Mouse (Mus musculus) large intestine, adult 2 months (tissue): ENCODE measurements at regions not wholly inside any gene's neighbourhood (a gene's known extent, or its start where the extent isn't known, plus 50 kb on each side); places are given as distances from the start of the nearest gene placed in this dataset.
A peak's percentile ranks its signal among the peaks of the same experiment; 100 is the strongest.

ENCODE experiments used
- DNase-seq: peaks from one replicate; pipeline ENCODE4 v3.0.0-alpha.2; 2012; ENCODE audit warnings: low read depth, low spot score
- WGBS: fragments of 180-500 bp; shearing (Covaris S2); methylation state at CpG from one replicate; pipeline ENCODE4 v1.1.7; 2018; 5-methylcytosine and 5-hydroxymethylcytosine counted together

- no peak for DNase-seq
- WGBS = 98% methylated on average over 1 of the region's 1 CpGs
These were observed 304.8 kb downstream of the Tbc1d1 start for GRCm38 (mm10) chr5:64460891-64461290.

- WGBS = 95% methylated on average over 4 of the region's 4 CpGs
- DNase-seq = no peak
These were observed 305.5 kb downstream of the Tbc1d1 start for GRCm38 (mm10) chr5:64461592-64461991.

DNA sequence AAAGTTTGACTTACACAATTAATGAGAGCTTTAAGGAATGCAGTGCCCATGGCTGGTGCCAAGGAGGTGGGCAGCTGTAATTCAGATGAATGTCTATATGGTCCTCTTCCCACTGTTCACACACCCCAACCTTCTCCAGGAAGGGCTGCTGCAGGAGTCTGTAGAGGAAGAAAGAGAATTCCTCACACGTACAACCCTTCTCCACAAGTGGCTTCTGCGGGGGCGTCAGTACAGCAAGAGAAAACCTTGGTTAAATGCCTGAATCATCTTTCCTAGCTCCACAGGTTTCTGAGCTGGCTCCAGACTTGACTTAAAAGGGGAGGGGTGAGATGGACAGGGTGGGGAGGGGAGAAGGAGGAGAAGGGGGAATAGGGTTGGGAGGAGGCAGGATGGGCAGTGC, 306.3 kb downstream of the Tbc1d1 start:
- WGBS = 59% methylated on average over 3 of the region's 3 CpGs

DNA sequence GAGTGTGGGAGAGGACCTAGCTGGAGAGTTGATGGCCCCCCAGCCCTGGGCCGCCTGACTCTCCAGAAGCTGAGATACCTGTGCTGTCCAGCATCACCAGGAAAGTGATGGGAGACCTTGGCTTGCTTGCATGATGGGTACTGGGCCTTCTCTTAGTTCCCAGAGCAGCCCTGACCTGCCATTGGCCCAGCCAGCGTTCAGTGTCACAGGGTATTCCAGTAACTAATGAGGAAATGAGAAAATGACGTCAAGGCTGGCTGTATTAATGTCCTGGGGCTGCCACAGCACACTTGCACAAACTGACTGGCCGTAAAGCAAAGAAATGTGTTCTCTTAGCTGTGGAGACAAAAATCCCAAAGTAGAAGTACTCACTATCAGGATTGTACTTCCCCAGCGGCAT, 307.5 kb downstream of the Tbc1d1 start:
- no peak for DNase-seq
- WGBS = 86% methylated on average over 5 of the region's 5 CpGs

More for the DNA sequence above, 306.3 kb downstream of the Tbc1d1 start:
- no peak for DNase-seq

- WGBS = 31% methylated on average over 3 of the region's 3 CpGs
- DNase-seq = peak; percentile 84
These were observed 310.2 kb downstream of the Tbc1d1 start for GRCm38 (mm10) chr5:64466320-64466719.

DNA sequence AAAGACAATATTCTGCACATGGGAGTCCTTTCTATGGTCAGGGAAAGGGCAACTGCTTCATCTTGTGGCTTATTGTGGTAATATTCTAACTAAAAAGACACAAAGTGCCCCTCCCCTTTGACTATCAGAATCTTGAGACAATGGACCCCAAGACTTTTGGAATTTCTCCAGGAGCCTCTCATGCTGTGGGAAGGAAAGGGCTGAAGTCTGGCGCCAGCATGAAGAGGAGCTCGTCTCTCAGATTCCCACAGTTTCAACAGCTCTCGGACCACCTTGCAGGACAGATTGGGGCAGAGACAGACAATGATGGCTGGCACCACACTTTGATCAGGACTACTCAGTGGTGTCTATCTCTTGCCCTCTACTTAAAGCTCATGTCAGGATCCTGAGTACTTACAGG, 311.8 kb downstream of the Tbc1d1 start:
- DNase-seq = no peak
- WGBS = 93% methylated on average over 3 of the region's 3 CpGs

DNA sequence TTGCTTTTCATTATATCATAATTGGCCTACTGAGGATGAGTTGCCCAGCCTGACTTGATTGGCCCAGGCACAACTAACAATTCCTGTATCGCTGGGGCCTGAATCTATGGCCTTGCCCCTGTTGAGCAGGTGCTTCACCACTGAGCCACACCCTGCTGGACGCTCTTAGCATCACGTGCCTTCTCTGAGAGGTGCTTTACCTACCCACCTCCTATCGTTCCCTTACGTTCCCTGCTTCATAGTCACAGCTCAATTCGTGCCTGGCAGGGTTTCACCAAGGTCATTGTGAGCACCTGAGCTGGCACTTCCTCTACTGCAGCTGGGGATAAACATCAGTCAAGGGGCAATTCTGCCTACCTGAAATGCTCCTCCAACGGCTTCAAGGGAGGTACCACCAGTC, 312.2 kb downstream of the Tbc1d1 start:
- DNase-seq = no peak
- WGBS = 32% methylated on average over 7 of the region's 7 CpGs

DNA sequence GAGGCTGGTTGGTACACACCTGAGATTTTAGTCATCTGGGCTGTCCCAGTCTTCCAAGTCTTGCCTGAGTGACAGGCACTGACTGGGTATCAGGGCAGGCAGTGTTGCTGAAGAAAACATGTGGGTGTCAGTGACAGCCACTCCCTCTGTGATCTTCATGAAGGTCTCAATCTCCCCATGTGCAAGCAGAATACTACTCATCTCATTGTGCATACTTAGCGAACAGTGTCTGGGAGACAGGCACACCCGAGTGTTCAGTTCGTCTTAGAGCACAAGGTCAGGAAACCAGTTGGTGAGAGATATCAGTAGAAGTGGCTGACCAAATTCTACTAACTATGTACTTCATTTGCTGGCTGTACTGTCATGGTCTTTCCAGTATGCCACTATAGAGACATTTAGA, 315.9 kb downstream of the Tbc1d1 start:
- no peak for DNase-seq
- WGBS = 81% methylated on average over 3 of the region's 3 CpGs

- 83% methylated on average over 10 of the region's 10 CpGs for WGBS
- DNase-seq = no peak
These were observed 316.3 kb downstream of the Tbc1d1 start for GRCm38 (mm10) chr5:64472415-64472814.

- no peak for DNase-seq
- 90% methylated on average over 1 of the region's 1 CpGs for WGBS
These were observed 318.8 kb downstream of the Tbc1d1 start for GRCm38 (mm10) chr5:64474868-64475267.

DNA sequence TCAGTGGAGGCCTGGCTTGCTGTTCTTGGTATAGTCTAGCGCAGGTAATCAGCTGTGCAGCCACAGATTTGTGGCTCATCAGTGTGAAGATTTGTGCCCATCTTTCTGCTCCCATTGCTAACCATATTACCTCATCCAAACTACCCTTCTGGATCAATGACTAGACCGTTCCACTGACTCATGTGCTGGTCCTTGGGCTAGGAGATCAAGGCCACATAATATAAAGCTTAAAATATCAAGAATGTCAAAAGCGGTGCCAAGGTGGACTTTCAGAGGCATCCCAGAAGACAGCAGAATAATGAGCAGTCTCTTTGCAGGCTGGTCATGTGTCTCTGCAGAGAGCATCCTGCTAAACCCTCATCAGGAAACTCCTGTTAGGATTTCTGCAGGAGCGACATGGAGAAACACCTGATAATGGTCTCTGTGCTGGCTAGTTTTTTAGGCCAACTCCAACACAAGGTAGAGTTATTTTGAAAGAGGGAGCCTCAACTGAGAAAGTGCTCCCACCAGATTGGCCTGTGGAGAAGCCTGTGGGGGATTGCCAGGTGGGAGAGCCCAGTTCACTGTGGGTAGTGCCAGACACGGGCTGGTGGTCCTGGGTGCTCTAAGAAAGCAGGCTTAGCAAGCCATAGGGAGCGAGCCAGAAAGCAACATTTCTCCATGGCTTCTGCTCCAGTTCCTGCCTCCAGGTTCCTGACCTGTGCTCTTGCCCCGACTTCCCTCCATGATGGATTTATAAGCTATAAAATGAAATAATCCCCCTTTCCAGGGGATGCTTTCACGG, 319.8 kb downstream of the Tbc1d1 start:
- 82% methylated on average over 8 of the region's 8 CpGs for WGBS
- DNase-seq = no peak

DNA sequence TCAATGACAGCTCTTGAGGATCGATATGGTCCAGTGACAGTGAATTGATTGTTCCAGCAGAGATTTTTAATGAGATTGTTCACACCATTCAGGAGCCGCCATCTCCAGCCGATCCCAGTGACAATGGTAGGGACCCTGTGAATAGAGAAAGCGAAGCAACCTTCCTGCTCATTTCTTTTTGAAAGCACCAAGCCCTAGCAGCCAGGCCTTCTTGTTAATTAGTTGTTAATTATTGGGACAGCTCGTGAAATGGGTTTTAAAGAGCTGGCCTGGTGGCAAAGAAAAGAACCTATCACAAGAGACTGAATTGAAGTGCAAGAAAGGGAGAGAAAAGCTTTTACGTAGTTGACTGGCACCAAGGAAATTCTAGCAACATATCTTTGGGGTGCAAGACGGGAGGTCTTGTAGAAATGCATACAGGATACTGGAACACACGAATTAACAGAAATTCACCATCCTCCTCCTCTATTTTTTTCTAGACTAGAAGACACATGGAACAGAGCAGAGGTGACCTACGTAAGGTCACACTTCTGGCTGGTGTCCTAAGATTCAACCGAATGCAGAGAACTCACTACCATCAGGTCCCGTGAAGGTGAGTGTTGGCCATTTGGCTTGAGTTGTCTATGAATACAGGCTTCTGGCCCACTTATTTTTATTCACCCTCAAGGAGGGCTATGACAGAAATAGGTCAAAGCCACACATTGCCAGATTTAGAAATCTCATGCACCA, 320.7 kb downstream of the Tbc1d1 start:
- no peak for DNase-seq
- 93% methylated on average over 11 of the region's 11 CpGs for WGBS

GRCm38 (mm10) chr5:64478143-64478542, 322.0 kb downstream of the Tbc1d1 start:
- no peak for DNase-seq
- 94% methylated on average over 13 of the region's 13 CpGs for WGBS

- no peak for DNase-seq
- WGBS = 82% methylated on average over 10 of the region's 10 CpGs
These were observed 322.6 kb downstream of the Tbc1d1 start for GRCm38 (mm10) chr5:64478599-64479214.

- WGBS = 52% methylated on average over 8 of the region's 8 CpGs
- DNase-seq = no peak
These were observed 323.2 kb downstream of the Tbc1d1 start for GRCm38 (mm10) chr5:64479315-64479714.

- WGBS = 88% methylated on average over 3 of the region's 3 CpGs
These were observed 318.1 kb upstream of the Klf3 start for GRCm38 (mm10) chr5:64485043-64485442.

GRCm38 (mm10) chr5:64485856-64486255, 317.3 kb upstream of the Klf3 start:
- 96% methylated on average over 6 of the region's 6 CpGs for WGBS
- no peak for DNase-seq

More at GRCm38 (mm10) chr5:64485043-64485442, 318.1 kb upstream of the Klf3 start:
- no peak for DNase-seq

DNA sequence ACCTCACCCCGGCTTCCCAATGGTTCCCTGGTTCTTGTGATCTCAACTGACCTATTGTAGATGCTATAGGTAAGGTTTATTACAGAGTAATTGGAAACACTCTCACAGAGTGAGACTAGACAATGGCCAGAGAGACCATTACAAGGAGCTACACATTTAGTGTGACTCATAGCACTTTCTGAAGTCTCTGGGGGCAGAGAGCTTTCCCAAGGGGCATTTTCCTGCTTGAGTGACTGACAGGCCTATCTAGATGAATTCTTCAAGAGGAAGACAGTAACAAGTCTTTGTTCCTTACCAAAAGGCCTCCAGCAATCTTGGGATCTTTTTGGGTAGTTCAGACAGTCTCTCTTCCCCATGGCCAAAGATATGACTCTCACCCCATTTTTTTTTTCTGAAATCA, 316.4 kb upstream of the Klf3 start:
- WGBS = 97% methylated on average over 1 of the region's 1 CpGs
- no peak for DNase-seq

DNA sequence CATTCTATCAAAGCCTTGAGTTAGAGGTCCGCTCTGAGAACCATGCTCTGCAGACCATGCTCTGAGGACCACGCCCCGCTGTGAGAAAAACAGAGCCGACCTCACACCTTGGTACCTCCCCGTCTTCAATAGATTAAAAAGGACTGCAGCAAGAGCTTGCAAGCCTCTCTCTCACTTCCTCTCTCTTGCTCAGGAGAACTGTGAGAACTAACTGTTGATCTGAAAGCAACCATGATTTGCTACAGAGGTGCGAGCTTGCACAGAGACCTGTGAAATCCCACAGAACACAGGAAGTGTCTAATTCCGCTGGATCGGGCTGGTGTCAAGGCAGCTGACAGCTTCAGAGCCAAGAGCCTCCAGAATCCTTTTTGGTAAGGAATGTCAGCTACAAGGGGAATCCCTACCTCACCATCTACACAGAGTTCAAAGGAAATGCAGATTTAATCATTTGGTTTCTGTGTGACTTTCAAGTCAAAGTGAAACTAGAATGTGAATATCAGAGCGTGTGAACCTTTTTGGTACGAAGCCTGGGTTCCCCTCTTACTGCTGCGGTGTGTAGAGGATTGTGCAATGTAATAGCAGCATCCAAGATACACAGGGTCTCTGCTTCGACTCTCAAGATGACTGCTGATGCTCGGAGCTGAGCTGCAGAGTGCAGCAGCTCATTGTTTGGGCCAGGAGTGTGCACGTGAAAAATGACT, 315.3 kb upstream of the Klf3 start:
- DNase-seq = no peak
- 73% methylated on average over 14 of the region's 14 CpGs for WGBS
